Mouse (Mus musculus) inflammation-experienced regulatory T-cells, adult 6 months (primary cell): Measurements from ENCODE around the gene Tmed1. TPM values are rescaled to one million over a fixed set of nuclear protein-coding genes. Genes with fewer than 3 reads are reported as not detected.
"Not testable (repeated sequence)": the region's sequence is repeated elsewhere in the genome, so short reads cannot be mapped to it uniquely, and the experiment has no call there.

Experiments used
- ATAC-seq: one replicate; pipeline ENCODE4 v1.8.0; 2017
- polyA plus RNA-seq, 3 experiments: library from polyadenylated mRNA; unstranded; fragments of 100-300 nt; shearing (Covaris generic); gene quantifications; one replicate each; pipeline ENCODE4 v1.2.1; 2017

Gene Tmed1
- 1 to 10 TPM; 3.2 to 6.3 (median 5.8) TPM for polyA plus RNA-seq

DNA sequence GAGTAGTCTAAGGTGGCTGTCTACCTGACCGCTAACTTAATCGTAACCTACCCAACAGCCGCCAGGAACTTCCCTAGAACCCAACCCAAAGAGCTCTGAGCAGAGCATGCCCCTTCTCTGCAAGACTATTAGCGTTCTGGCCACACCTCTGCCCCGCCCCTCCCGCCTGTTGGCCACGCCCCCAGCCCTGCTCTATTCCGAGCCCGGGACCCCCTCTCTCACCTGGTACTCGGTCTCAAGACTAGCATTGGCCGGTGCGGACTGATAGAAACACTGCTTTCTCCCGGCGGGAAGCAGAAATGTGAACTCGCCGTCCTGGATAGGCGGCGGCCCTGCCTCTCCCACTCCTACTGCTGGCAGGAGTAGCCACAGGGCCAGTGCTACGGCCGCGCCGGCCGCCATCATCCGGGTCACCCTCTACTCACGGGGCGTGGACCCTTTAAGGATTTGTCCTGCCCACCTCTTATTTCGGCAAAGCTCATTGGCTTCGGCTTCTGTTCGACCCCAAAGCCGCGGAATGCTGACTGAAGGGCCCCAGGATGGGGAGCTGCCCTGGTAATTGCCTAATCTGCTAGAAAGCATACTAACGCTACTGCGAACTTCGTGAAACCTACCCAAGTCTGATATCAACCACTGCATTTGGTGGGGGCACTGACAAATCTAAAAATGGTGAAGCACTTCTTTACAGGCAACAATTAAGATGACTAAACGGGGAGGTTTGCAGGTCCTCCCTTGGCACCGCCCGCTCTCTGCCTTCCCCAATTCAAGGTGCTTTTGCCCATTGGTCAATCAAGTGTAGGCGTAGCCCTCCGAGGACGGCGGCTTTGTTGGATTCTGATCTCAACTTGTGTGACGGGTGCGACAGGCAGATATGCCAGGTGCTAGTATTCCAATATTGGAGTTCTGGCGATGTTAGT is at the start of gene Tmed1:
TSS of gene Tmed1 (minus strand) at position 481 of the 917 bp plus-strand sequence.
- peak; percentile 80 for ATAC-seq

- no peak for ATAC-seq
Observed at GRCm38 (mm10) chr9:21559151-21559550, 49.1 kb upstream of the Tmed1 start.

- no peak for ATAC-seq
Observed at GRCm38 (mm10) chr9:21558366-21558765, 48.3 kb upstream of the Tmed1 start.

GRCm38 (mm10) chr9:21557556-21557955 is 47.5 kb upstream of the Tmed1 start:
- no peak for ATAC-seq

- no peak for ATAC-seq
Observed at GRCm38 (mm10) chr9:21556996-21557395, 46.9 kb upstream of the Tmed1 start.

DNA sequence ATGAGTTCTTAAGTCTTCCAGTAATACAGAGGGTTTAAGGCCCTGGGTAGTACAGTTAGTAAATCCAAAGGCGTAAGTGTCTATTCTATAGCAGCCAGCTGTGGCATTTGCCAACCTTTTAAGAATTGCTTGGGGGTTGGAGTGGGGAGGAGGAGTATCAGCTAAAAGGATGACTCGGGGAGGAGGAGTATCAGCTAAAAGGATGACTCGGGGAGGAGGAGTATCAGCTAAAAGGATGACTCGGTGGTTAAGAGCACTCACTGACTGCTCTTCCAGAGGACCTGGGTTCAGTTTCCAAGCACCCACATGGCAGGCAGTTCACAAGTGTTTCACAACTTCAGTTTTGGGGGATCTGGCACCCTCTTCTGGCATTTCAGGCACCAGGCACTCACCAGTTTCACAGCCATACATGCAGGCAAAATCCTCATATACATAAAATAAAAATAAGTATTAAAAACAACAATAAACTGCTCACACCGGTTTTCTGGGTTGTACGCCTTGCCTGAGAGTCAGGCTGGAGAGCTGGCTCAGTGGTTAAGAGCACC is 45.2 kb upstream of the Tmed1 start:
- ATAC-seq, result no peak

GRCm38 (mm10) chr9:21553607-21554273 is 43.7 kb upstream of the Tmed1 start:
- no peak for ATAC-seq

GRCm38 (mm10) chr9:21551049-21551448 is 41.0 kb upstream of the Tmed1 start:
- ATAC-seq, result no peak

- no peak for ATAC-seq
Observed at GRCm38 (mm10) chr9:21547075-21547941, 37.3 kb upstream of the Tmed1 start.

- ATAC-seq, result no peak
Observed at GRCm38 (mm10) chr9:21546789-21547074, 36.7 kb upstream of the Tmed1 start, which contains the start of gene Carm1. TSS of gene Carm1 (plus strand) at chr9:21546894.

GRCm38 (mm10) chr9:21545916-21546788 is 36.1 kb upstream of the Tmed1 start:
- ATAC-seq, result peak; percentile 84

DNA sequence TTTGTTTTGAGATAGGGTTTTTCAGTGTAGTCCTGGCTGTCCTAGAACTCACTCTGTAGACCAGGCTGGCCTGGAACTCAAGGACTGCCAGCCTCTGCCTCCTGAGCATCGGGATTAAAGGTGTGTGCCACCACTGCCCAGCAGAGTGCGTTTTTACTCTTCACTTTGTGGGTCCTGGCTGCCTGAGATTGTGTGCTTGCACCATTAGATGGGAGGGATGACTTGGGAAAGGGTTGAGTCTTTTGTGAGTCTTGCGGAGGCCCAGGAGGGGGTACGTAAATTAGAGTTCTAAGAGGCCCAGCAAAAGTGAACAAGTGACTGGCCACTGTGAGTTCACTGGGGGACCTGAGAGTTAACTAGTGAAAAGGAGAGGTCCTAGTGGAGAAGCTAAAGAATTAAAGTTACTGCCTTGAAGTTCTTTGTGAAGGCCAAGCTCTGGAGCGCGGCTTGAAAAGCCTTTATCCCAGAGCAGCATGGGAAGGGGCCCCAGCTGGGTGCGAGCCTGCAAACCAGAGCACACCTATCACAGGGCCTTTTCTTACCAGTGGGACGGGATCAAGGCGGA is 35.4 kb upstream of the Tmed1 start:
- ATAC-seq, result no peak

DNA sequence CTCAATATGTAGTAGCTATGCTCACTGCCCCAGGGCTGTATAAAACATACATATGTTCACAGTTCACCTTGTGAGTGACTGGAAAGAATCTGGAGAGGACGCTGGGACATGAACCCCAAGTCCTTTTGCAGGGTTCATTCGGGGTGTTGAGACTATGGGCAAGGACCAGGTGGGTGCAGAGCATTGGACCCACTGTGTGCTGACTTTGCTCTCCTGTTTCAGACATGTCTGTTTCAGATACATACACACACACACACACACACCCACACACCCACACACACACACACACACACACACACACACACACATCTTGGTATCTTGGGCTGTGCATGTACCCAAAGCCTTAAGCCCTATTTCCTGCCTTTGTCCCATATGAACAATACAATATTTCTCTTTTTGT is 31.9 kb upstream of the Tmed1 start:
- not testable (repeated sequence) for ATAC-seq

GRCm38 (mm10) chr9:21539981-21540753 is 30.1 kb upstream of the Tmed1 start:
- no peak for ATAC-seq

DNA sequence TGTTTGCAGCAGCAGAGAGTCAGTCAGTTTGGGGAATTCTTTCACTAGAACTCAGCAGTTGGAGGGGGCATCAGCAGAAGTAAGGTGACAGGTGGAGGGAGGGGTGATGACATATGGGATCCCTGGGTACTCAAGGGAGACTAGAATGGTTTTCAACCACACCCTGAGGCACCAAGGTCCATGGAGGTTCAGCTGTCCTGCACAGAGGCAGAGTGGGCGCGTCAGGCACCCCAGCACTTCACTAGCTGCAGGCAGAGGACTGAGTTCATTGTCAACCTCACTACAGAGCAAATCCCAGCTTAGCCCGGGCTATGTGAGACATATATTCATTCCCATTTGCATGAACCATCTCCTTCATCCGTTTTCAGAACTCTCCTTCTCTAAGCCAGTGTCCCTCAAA is 27.0 kb upstream of the Tmed1 start:
- ATAC-seq, result no peak

GRCm38 (mm10) chr9:21536501-21536900 is 26.4 kb upstream of the Tmed1 start:
- no peak for ATAC-seq

- ATAC-seq, result no peak
Observed at GRCm38 (mm10) chr9:21527917-21528324, 17.9 kb upstream of the Tmed1 start.

DNA sequence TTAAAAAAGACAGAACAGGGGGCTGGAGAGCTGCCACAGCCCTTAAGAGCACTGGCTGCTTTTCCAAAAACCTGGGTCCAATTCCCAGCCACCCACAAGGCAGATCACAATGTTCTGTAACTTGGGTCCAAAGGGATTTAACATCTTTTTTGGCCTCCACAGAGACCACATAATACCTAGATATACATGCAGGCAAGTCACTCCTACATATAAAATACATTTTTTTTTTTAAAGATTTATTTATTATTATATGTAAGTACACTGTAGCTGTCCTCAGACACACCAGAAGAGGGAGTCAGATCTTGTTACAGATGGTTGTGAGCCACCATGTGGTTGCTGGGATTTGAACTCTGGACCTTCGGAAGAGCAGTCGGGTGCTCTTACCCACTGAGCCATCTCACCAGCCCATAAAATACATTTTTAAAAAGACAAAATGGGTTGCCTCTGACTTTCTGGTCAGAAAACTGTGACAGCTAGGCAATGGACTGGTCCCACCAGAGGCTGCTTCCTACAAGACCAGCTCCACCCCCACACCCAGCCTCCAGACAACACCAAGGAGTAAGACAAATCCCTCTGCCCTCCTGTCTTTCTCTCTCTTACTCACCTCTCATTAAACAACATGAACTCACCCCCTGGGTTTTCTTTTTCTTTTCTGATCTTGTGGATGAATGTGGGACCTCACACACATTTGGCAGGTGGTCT is 17.2 kb upstream of the Tmed1 start:
- no peak for ATAC-seq

GRCm38 (mm10) chr9:21526634-21526944 is 16.5 kb upstream of the Tmed1 start:
- ATAC-seq, result no peak
